21 mouse cellular contexts compared by ENCODE assay signal in genomic region chr1:91640551-91640950, GRCm38 (mm10).
DNase-seq lines count a peak whose midpoint lies in the region; ATAC-seq lines count a peak whose summit lies in the region.
"Had no signal": no experiment of that assay in that cellular context is flagged by ENCODE, and none has a peak within 500 bp of the region (broad histone marks: within the 10 kb centered on the region; RNA-seq: fewer than 3 reads in every experiment).

No protein-coding gene starts in this region.

- intact Hi-C loops in left cerebral cortex, postnatal 14 days (cut with DNase I), result no loop called here

- peak; percentile 80 to 89 for DNase-seq in adrenal gland, adult (ENCODE audit: inconsistent age in 2 of 2, low spot score in 1 of 2)
- DNase-seq in adrenal gland, postnatal 4 days (ENCODE audit: low spot score in 2 of 2), result no peak
- peak; percentile 72 for DNase-seq in adrenal gland, adult 8-10 months
- peak; percentile 48 for DNase-seq in adrenal gland, postnatal 25 days
- DNase-seq in left cerebral cortex, postnatal 14 days (ENCODE audit: low spot score in 2 of 2), result no peak
- DNase-seq: B cell, adult 2 months; cerebellum, adult 18-20 months; cerebellum, adult 9-10 months; cerebellum, postnatal 14 days; gastrocnemius, postnatal 10 days; gastrocnemius, postnatal 36 days; heart, adult 2 months; heart, postnatal 14 days; heart, postnatal 4 days had no signal

- ATAC-seq in megakaryocyte, adult 5-6 weeks (ENCODE audit: poor library complexity, severe bottlenecking), result no peak
- ATAC-seq: forebrain, embryonic 13.5 days; forebrain, embryonic 16.5 days; hindbrain, postnatal 0 days; inflammation-experienced regulatory T-cells, adult 6 months; intestine, embryonic 16.5 days; Patski had no signal

Comparison
In these comparisons a context has a peak if more than half of its experiments do, and no peak if none do; other contexts are left out.
1. DNase-seq: peak in adrenal gland, adult (2 of 2), adrenal gland, adult 8-10 months (single experiment) and adrenal gland, postnatal 25 days (single experiment); none in adrenal gland, postnatal 4 days (0 of 2) and left cerebral cortex, postnatal 14 days (0 of 2).